Mouse (Mus musculus) embryo, embryonic 9.5 days (tissue): Measurements from ENCODE around the gene C5ar2.
"Not testable (repeated sequence)": the region's sequence is repeated elsewhere in the genome, so short reads cannot be mapped to it uniquely, and the experiment has no call there.

Experiments used
- DNase-seq: peaks from one replicate; pipeline ENCODE4 v3.0.0-alpha.2; 2017; ENCODE audit errors: extremely low spot score

C5ar2 gene

GRCm38 (mm10) chr7:16244067-16244466 is at the start of gene C5ar2:
C5ar2 (minus strand) TSS chr7:16244154.
- DNase-seq: no peak

- no peak for DNase-seq
Measured at GRCm38 (mm10) chr7:16287791-16288190, 43.8 kb upstream of the C5ar2 start.

- DNase-seq: no peak
Measured at GRCm38 (mm10) chr7:16287016-16287415, 43.1 kb upstream of the C5ar2 start.

DNA sequence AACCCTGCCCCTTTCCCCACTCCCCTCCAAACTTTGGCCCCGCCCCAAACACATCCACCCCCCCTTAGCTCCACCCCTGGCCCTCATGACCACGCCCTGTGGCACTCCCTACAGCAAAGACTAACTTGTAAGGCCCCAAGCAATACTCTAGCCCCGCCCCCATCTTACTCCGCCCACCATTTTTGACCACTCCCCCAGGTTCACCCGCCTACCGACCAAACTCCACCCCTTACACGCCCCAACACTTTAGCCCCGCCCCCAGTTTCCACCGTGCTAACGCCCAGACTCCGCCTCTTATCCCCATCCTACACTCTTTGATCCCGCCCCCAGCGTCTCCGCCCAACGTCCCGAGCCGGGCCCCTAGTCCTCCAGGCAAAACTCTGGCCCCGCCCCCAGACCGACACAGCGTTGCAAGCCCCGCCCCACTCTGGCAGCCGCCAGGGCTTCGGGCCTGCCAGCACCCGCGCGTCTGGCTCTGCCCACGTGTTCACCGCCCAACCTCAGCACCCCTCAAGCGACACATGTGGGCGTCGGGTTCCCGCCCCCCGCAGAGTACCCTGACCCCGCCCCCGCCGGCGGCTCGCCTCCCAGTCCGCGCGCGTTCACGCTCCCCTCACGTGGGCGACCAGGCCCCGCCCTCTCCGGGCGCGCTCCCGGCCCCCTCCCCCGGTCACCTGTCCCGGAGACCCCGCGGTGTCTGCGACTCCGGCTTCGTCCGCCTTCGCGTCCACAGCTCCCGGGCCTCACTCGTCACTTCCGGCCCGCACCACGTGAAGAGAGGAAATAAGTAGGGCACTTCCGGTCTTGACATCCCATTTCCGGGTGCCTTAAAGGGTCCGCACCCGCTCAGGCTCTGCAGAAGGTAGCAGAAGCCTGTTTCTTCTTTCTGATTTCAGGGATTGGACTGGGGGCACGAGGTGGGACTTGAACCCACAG is 42.3 kb upstream of the C5ar2 start, which contains the start of gene Ccdc9:
Gene Ccdc9 (minus strand): TSS at position 770 of the 936 bp plus-strand sequence.
- peak; percentile 100 for DNase-seq

GRCm38 (mm10) chr7:16285450-16286025 is 41.6 kb upstream of the C5ar2 start:
- DNase-seq: peak; percentile 63

GRCm38 (mm10) chr7:16284904-16285303 is 41.0 kb upstream of the C5ar2 start:
- DNase-seq: no peak

- no peak for DNase-seq
Measured at GRCm38 (mm10) chr7:16284001-16284400, 40.0 kb upstream of the C5ar2 start.

DNA sequence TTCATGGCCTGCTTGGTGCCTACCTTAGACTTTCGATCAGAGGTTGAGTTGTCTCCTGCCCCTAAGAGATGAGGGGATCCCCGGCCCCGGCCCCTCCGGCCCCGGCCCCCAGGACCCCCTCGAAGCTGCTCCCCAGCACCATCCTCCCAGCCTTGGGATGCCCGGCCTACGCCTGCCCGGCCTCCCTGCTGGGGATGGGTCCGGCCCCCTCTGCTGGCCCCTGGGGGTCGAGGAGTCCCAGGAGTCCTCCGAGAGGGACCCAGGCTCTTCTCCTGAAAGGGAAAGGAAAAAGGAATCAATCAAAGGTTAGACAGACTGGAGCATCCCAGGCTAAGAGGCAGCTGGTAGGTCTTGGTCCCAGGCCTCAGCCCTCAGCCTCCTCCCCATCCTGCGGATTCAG is 38.4 kb upstream of the C5ar2 start:
- DNase-seq: no peak

GRCm38 (mm10) chr7:16280721-16281120 is 36.8 kb upstream of the C5ar2 start:
- DNase-seq: no peak

DNA sequence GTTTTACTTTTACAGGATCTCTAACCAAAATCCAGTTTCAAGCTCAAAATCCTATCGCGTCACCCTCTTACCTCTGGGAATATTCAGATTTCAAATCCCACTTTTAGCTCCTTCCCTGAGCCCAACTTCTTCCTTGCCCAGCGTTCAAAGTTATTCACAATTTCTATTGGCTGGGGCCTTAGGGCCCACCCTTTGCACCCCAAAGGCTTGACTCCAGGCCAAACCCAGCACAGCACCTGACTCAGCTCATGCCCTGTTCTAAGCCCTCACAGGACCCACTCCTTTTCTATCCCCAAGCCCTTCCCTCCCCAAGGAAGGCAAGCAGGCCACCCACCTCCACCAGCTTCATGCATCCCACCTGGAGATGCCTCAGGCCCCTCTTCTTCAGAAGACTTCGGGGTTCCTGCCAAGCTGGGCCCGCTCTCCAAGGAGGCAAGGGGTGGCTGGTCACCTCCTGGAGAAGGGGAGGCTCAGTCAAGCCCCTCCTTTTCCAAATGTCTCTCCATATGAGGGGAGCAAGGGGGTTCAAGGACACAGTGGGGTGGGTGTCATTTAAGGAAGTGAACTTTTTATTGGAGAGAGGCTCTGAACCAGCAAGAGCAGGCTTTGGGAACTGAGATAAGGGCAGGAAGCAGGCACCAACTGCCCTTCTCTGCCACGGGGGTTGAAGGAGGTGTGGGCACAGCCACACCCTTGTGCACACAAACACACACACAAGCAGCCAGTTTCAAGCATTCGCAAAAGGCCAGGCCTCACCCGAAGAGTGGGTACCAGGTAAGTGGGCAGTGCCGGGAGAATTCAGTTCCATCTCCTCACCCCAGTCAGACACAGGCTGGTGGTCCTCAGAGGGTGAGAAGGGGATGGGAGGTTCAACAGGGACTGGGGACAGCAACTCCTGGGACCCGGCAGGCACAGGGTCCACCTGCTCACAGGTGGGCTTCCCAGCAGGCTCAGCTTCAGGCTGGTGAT is 31.3 kb upstream of the C5ar2 start:
- DNase-seq: no peak

GRCm38 (mm10) chr7:16273766-16274140 is 29.8 kb upstream of the C5ar2 start:
- peak; percentile 92 for DNase-seq

- peak; percentile 94 for DNase-seq
Measured at GRCm38 (mm10) chr7:16273081-16273765, 29.3 kb upstream of the C5ar2 start, which contains the start of gene Inafm1. Inafm1 (minus strand) TSS chr7:16273617.

DNA sequence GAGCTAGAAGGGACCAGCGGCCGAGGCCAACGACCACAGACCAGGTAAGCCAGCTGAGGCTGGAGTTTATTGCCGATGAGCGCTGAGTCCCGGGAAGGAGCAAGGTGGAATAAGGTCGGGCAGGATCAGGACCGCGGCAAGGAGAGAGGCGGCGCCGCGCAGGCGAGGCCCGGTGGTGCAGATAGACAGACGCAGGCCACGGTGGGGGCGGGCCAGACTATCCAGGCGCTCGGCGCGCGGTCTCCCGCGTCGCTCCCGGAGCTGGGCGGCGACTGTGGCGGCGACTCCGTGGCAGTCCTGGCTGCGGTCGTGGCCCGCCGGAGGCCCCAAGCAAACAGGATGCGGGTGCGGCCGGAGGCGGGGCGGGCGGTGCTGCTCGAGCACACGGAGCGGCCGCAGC is 28.7 kb upstream of the C5ar2 start:
- peak; percentile 75 for DNase-seq

DNA sequence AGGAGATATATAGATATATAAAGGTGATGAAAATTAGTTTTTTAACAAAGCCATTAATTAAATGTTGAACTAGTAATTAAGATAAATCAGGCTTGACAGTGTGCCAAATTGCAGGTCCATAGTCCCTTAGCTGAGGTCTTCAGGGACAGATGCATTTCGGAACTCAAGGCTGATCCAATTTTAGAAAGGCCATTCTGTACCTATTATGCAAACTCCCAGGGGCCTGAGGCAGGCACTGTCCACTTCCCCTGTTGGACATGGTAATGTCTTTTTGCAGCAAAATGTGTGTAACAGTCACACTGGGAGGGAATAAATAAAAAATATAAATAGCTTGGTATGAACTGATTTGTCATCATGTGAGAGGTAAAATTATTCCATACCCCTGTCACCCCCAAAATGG is 27.2 kb upstream of the C5ar2 start:
- no peak for DNase-seq

DNA sequence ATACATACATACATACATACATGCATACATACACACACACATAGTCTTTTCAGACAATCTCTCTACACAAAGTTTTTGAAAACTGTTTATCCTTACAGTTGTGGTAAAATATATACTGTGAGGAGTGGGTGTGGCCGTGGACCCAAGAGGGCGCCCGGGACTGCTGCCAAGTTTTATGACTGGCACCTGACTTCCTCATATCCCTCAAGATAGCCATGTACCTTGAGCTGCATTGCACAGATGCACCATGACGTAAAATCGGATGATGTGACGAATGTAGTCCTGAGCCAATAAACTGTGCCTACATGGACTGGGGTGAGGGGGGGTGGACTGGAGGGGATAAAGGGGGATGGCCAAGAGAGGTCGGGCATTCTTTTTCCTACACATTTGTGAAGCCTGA is 22.6 kb upstream of the C5ar2 start:
- not testable (repeated sequence) for DNase-seq

GRCm38 (mm10) chr7:16265856-16266255 is 21.9 kb upstream of the C5ar2 start:
- DNase-seq: no peak

DNA sequence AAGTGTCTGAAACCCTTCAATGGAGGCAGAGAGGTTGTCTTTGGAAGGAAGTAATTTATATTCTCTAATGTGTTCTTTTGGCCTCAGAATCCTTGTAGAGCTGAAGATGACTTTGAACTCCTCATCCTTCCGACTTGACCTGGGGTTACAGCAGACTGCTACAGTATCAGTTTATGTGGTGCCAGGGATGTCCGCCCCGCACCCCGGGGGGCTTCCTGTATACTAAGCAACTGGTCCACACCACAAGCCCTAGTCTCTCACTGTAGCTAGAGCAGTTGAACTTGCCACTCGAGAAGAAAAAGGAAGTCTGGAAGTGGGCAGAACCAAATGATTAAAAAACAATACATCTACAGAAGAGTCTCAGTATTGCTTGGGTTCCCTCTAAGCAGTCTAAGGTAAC is 19.9 kb upstream of the C5ar2 start:
- DNase-seq: no peak

DNA sequence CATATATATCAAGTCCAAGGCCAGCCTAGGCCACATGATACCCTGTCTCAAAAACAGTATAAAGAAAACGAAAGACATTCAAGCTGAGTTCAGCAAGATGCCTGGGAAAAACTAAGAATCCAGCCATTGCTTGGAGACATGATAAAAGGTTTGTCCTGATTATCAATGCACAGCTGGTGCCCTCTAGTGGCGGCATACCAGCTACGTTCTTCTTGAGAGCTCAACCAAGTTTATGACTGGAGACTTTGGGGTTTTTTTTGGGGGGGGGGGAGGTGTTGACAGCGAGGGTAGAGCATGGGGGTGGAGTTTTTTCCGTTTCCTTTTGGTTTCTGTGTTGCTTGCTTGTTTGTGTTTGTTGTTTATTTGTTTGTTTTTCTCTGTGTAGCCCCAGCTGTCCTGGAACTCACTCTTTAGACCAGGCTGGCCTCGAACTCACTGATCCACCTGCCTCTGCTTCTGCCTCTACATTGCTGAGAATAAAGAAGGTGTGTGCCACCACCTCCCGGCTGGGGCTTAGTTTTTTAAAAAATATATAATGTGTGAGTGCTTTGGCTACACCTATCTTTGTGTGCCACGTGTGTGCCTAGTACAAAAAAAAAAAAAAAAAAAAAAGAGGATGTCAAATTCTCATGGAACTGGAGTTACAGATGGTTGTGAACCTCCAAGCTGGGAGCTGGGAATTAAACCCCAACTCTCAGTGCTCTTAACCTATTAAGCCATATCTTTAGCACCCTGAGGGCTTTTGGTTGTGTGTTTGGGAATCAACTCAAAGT is 19.2 kb upstream of the C5ar2 start:
- DNase-seq: peak; percentile 64

GRCm38 (mm10) chr7:16261097-16261496 is 17.1 kb upstream of the C5ar2 start:
- DNase-seq: no peak

- DNase-seq: no peak
Measured at GRCm38 (mm10) chr7:16259110-16259590, 15.2 kb upstream of the C5ar2 start, which contains the start of gene C5ar1. C5ar1 (minus strand) TSS chr7:16259540.
